Mouse (Mus musculus) left cerebral cortex, postnatal 36 days (tissue): ENCODE data around the gene Gm10721. TPM values are rescaled to one million over a fixed set of nuclear protein-coding genes. Genes with fewer than 3 reads are reported as not detected.
"Not testable (repeated sequence)": the region's sequence is repeated elsewhere in the genome, so short reads cannot be mapped to it uniquely, and the experiment has no call there.

Source experiments
- DNase-seq, 2 experiments: peaks; one replicate each; pipeline ENCODE4 v3.0.0; 2021 to 2022; ENCODE audit warnings: low spot score in 2 of 2, mixed read lengths in 1 of 2
- intact Hi-C: fragments of 180-260 bp; cut with DNase I; formaldehyde crosslinking; loops from one replicate; pipeline ENCODE4 v1.15.1; 2025
- total RNA-seq, 2 experiments: library from RNA; stranded (reverse); gene quantifications; 2 replicates each; pipeline ENCODE4 v1.2.3; 2021

Gene Gm10721
- total RNA-seq = not detected

DNA sequence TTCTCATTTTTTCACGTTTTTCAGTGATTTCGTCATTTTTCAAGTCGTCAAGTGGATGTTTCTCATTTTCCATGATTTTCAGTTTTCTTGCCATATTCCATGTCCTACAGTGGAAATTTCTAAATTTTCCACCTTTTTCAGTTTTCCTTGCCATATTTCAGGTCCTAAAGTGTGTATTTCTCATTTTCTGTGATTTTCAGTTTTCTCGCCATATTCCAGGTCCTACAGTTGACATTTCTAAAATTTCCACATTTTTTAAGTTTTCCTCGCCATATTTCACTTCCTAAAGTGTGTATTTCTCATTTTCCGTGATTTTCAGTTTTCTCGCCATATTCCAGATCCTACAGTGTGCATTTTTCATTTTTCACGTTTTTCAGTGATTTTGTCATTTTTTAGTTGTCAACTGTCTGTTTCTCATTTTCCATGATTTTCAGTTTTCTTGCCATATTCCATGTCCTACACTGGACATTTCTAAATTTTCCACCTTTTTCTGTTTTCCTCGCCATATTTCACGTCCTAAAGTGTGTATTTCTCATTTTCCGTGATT is at the start of gene Gm10721:
TSS of gene Gm10721 (plus strand) at position 408 of the 547 bp plus-strand sequence.
- intact Hi-C loops, DNase-seq: not testable (repeated sequence)

DNA sequence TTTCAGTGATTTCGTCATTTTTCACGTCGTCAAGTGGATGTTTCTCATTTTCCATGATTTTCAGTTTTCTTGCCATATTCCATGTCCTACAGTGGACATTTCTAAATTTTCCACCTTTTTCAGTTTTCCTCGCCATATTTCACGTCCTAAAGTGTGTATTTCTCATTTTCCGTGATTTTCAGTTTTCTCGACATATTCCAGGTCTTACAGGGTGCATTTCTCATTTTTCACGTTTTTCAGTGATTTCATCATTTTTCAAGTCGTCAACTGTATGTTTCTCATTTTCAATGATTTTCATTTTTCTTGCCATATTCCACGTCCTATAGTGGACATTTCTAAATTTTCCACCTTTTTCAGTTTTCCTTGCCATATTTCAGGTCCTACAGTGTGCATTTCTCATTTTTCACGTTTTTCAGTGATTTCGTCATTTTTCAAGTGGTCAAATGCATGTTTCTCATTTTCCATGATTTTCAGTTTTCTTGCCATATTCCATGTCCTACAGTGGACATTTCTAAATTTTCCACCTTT is 12.4 kb upstream of the Gm10721 start, which contains the start of gene Gm10722:
TSS of gene Gm10722 (plus strand) at position 478 of the 528 bp plus-strand sequence.
- peak in 1 of 2 experiments; percentile 23 for DNase-seq
- intact Hi-C loops = not testable (repeated sequence)

DNA sequence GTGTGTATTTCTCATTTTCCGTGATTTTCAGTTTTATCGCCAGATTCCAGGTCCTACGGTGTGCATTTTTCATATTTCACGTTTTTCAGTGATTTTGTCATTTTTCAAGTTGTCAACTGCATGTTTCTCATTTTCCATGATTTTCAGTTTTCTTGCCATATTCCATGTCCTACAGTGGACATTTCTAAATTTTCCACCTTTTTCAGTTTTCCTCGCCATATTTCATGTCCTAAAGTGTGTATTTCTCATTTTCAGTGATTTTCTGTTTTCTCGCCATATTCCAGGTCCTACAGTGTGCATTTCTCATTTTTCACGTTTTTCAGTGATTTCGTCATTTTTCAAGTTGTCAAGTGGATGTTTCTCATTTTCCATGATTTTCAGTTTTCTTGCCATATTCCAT is 11.9 kb upstream of the Gm10721 start:
- intact Hi-C loops = not testable (repeated sequence)
- peak in 1 of 2 experiments; percentile 3 for DNase-seq

DNA sequence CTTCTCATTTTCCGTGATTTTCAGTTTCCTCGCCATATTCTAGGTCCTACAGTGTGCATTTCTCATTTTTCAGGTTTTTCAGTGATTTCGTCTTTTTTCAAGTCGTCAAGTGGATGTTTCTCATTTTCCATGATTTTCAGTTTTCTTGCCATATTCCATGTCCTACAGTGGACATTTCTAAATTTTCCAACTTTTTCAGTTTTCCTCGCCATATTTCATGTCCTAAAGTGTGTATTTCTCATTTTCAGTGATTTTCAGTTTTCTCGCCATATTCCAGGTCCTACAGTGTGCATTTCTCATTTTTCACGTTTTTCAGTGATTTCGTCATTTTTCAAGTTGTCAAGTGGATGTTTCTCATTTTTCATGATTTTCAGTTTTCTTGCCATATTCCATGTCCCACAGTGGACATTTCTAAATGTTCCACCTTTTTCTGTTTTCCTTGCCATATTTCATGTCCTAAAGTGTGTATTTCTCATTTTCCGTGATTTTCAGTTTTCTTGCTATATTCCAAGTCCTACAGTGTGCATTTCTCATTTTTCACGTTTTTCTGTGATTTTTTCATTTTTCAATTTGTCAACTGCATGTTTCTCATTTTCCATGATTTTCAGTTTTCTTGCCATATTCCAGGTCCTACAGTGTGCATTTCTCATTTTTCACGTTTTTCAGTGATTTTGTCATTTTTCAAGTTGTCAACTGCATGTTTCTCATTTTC is 10.8 kb upstream of the Gm10721 start:
- DNase-seq = peak; percentile 78 to 91
- intact Hi-C loops = not testable (repeated sequence)

DNA sequence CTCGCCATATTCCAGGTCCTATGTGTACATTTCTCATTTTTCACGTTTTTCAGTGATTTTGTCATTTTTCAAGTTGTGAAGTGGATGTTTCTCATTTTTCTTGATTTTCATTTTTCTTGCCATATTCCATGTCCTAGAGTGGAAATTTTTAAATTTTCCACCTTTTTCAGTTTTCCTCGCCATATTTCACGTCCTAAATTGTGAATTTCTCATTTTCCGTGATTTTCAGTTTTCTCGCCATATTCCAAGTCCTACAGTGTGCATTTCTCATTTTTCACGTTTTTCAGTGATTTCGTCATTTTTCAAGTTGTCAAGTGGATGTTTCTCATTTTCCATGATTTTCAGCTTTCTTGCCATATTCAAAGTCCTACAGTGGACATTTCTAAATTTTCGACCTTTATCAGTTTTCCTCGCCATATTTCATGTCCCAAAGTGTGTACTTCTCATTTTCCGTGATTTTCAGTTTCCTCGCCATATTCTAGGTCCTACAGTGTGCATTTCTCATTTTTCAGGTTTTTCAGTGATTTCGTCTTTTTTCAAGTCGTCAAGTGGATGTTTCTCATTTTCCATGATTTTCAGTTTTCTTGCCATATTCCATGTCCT is 10.0 kb upstream of the Gm10721 start, which contains the start of gene Gm11168:
TSS of gene Gm11168 (plus strand) at position 553 of the 603 bp plus-strand sequence.
- intact Hi-C loops, DNase-seq: not testable (repeated sequence)

DNA sequence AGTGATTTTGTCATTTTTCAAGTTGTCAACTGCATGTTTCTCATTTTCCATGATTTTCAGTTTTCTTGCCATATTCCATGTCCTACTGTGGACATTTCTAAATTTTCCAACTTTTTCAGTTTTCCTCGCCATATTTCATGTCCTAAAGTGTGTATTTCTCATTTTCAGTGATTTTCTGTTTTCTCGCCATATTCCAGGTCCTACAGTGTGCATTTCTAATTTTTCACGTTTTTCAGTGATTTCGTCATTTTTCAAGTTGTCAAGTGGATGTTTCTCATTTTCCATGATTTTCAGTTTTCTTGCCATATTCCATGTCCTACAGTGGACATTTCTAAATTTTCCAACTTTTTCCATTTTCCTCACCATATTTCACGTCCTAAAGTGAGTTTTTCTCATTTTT is 6.8 kb upstream of the Gm10721 start:
- intact Hi-C loops, DNase-seq: not testable (repeated sequence)

DNA sequence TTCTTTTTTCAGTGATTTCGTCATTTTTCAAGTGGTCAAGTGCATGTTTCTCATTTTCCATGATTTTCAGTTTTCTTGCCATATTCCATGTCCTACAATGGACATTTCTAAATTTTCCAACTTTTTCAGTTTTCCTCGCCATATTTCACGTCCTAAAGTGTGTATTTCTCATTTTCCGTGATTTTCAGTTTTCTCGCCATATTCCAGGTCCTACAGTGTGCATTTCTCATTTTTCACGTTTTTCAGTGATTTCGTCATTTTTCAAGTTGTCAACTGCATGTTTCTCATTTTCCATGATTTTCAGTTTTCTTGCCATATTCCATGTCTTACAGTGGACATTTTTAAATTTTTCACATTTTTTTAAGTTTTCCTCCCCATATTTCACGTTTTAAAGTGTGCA is 6.3 kb upstream of the Gm10721 start:
- DNase-seq = peak; percentile 69 to 94
- intact Hi-C loops = not testable (repeated sequence)

DNA sequence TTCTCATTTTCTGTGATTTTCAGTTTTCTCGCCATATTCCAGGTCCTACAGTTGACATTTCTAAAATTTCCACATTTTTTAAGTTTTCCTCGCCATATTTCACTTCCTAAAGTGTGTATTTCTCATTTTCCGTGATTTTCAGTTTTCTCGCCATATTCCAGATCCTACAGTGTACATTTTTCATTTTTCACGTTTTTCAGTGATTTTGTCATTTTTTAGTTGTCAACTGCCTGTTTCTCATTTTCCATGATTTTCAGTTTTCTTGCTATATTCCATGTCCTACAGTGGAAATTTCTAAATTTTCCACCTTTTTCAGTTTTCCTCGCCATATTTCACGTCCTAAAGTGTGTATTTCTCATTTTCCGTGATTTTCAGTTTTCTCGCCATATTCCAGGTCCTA is 5.7 kb upstream of the Gm10721 start:
- intact Hi-C loops, DNase-seq: not testable (repeated sequence)

DNA sequence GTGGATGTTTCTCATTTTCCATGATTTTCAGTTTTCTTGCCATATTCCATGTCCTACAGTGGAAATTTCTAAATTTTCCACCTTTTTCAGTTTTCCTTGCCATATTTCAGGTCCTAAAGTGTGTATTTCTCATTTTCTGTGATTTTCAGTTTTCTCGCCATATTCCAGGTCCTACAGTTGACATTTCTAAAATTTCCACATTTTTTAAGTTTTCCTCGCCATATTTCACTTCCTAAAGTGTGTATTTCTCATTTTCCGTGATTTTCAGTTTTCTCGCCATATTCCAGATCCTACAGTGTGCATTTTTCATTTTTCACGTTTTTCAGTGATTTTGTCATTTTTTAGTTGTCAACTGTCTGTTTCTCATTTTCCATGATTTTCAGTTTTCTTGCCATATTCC is 3.6 kb upstream of the Gm10721 start:
- intact Hi-C loops, DNase-seq: not testable (repeated sequence)

DNA sequence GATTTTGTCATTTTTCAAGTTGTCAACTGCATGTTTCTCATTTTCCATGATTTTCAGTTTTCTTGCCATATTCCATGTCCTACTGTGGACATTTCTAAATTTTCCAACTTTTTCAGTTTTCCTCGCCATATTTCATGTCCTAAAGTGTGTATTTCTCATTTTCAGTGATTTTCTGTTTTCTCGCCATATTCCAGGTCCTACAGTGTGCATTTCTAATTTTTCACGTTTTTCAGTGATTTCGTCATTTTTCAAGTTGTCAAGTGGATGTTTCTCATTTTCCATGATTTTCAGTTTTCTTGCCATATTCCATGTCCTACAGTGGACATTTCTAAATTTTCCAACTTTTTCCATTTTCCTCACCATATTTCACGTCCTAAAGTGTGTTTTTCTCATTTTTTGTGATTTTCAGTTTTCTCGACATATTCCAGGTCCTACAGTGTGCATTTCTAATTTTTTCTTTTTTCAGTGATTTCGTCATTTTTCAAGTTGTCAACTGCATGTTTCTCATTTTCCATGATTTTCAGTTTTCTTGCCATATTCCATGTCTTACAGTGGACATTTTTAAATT is 802 bp upstream of the Gm10721 start:
- intact Hi-C loops = not testable (repeated sequence)

DNA sequence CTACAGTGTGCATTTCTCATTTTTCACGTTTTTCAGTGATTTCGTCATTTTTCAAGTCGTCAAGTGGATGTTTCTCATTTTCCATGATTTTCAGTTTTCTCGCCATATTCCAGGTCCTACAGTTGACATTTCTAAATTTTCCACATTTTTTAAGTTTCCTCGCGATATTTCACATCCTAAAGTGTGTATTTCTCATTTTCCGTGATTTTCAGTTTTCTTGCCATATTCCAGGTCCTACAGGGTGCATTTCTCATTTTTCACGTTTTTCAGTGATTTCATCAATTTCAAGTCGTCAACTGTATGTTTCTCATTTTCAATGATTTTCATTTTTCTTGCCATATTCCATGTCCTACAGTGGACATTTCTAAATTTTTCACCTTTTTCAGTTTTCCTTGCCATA is 2.4 kb downstream of the Gm10721 start, which contains the start of gene Gm10720:
TSS of gene Gm10720 (plus strand) at position 301 of the 400 bp plus-strand sequence.
- intact Hi-C loops, DNase-seq: not testable (repeated sequence)

More for the DNA sequence above, 802 bp upstream of the Gm10721 start:
- DNase-seq = not testable (repeated sequence)

DNA sequence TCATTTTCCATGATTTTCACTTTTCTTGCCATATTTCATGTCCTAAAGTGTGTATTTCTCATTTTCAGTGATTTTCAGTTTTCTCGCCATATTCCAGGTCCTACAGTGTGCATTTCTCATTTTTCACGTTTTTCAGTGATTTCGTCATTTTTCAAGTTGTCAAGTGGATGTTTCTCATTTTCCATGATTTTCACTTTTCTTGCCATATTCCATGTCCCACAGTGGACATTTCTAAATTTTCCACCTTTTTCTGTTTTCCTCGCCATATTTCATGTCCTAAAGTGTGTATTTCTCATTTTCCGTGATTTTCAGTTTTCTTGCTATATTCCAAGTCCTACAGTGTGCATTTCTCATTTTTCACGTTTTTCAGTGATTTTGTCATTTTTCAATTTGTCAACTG is 3.0 kb downstream of the Gm10721 start:
- intact Hi-C loops, DNase-seq: not testable (repeated sequence)

DNA sequence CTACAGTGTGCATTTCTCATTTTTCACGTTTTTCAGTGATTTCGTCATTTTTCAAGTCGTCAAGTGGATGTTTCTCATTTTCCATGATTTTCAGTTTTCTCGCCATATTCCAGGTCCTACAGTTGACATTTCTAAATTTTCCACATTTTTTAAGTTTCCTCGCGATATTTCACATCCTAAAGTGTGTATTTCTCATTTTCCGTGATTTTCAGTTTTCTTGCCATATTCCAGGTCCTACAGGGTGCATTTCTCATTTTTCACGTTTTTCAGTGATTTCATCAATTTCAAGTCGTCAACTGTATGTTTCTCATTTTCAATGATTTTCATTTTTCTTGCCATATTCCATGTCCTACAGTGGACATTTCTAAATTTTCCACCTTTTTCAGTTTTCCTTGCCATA is 4.2 kb downstream of the Gm10721 start, which contains the start of gene Gm10719:
TSS of gene Gm10719 (plus strand) at position 301 of the 400 bp plus-strand sequence.
- intact Hi-C loops, DNase-seq: not testable (repeated sequence)

DNA sequence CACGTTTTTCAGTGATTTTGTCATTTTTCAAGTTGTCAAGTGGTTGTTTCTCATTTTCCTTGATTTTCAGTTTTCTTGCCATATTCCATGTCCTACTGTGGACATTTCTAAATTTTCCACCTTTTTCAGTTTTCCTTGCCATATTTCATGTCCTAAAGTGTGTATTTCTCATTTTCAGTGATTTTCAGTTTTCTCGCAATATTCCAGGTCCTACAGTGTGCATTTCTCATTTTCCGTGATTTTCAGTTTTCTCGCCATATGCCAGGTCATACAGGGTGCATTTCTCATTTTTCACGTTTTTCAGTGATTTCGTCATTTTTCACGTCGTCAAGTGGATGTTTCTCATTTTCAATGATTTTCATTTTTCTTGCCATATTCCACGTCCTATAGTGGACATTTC is 6.0 kb downstream of the Gm10721 start:
- intact Hi-C loops, DNase-seq: not testable (repeated sequence)

DNA sequence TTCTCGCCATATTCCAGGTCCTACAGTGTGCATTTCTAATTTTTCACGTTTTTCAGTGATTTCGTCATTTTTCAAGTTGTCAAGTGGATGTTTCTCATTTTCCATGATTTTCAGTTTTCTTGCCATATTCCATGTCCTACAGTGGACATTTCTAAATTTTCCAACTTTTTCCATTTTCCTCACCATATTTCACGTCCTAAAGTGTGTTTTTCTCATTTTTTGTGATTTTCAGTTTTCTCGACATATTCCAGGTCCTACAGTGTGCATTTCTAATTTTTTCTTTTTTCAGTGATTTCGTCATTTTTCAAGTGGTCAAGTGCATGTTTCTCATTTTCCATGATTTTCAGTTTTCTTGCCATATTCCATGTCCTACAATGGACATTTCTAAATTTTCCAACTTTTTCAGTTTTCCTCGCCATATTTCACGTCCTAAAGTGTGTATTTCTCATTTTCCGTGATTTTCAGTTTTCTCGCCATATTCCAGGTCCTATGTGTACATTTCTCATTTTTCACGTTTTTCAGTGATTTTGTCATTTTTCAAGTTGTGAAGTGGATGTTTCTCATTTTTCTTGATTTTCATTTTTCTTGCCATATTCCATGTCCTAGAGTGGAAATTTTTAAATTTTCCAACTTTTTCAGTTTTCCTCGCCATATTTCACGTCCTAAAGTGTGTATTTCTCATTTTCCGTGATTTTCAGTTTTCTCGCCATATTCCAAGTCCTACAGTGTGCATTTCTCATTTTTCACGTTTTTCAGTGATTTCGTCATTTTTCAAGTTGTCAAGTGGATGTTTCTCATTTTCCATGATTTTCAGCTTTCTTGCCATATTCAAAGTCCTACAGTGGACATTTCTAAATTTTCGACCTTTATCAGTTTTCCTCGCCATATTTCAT is 7.1 kb downstream of the Gm10721 start:
- intact Hi-C loops = not testable (repeated sequence)
- DNase-seq = peak in 1 of 2 experiments; percentile 10

DNA sequence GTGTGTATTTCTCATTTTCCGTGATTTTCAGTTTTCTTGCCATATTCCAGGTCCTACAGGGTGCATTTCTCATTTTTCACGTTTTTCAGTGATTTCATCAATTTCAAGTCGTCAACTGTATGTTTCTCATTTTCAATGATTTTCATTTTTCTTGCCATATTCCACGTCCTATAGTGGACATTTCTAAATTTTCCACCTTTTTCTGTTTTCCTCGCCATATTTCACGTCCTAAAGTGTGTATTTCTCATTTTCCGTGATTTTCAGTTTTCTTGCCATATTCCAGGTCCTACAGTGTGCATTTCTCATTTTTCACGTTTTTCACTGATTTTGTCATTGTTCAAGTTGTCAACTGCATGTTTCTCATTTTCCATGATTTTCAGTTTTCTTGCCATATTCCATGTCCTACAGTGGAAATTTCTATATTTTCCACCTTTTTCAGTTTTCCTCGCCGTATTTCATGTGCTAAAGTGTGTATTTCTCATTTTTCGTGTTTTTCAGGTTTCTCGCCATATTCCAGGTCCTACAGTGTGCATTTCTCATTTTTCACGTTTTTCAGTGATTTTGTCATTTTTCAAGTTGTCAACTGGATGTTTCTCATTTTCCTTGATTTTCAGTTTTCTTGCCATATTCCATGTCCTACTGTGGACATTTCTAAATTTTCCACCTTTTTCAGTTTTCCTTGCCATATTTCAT is 9.5 kb downstream of the Gm10721 start:
- intact Hi-C loops = not testable (repeated sequence)
- peak in 1 of 2 experiments; percentile 44 for DNase-seq

DNA sequence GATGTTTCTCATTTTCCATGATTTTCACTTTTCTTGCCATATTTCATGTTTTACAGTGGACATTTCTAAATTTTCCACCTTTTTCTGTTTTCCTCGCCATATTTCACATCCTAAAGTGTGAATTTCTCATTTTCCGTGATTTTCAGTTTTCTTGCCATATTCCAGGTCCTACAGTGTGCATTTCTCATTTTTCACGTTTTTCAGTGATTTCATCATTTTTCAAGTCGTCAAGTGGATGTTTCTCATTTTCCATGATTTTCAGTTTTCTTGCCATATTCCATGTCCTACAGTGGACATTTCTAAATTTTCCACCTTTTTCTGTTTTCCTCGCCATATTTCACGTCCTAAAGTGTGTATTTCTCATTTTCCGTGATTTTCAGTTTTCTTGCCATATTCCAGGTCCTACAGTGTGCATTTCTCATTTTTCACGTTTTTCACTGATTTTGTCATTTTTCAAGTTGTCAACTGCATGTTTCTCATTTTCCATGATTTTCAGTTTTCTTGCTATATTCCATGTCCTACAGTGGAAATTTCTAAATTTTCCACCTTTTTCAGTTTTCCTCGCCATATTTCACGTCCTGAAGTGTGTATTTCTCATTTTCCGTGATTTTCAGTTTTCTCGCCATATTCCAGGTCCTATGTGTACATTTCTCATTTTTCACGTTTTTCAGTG is 10.5 kb downstream of the Gm10721 start, which contains the start of gene Gm10718:
TSS of gene Gm10718 (plus strand) at position 236 of the 673 bp plus-strand sequence.
- intact Hi-C loops, DNase-seq: not testable (repeated sequence)
